Mouse (Mus musculus) bone marrow macrophage, adult 2 months (primary cell): ENCODE measurements at regions not wholly inside any gene's neighbourhood (a gene's known extent, or its start where the extent isn't known, plus 50 kb on each side); places are given as distances from the start of the nearest gene placed in this dataset.

ENCODE experiments used
- H3K27ac ChIP-seq: 2 replicates; pipeline ENCODE4 v1.5.1; 2012; ENCODE audit warnings: low read depth, low read length; ENCODE audit not compliant: insufficient read depth
- H3K4me1 ChIP-seq: 2 replicates; pipeline ENCODE4 v1.6.1; 2012; ENCODE audit warnings: low read length; ENCODE audit not compliant: control insufficient read depth, insufficient read depth
- H3K4me3 ChIP-seq: 2 replicates; pipeline ENCODE4 v1.5.1; 2012; ENCODE audit warnings: mild to moderate bottlenecking, low read length, moderate library complexity; ENCODE audit not compliant: insufficient read depth
- CTCF ChIP-seq: IDR thresholded peaks from 2 replicates; pipeline ENCODE4 v1.5.1; 2012; ENCODE audit warnings: low read depth, mild to moderate bottlenecking, low read length, moderate library complexity
- POLR2A ChIP-seq: IDR thresholded peaks from 2 replicates; pipeline ENCODE4 v1.6.1; 2012; ENCODE audit warnings: mild to moderate bottlenecking, low read depth, low read length, borderline replicate concordance

DNA sequence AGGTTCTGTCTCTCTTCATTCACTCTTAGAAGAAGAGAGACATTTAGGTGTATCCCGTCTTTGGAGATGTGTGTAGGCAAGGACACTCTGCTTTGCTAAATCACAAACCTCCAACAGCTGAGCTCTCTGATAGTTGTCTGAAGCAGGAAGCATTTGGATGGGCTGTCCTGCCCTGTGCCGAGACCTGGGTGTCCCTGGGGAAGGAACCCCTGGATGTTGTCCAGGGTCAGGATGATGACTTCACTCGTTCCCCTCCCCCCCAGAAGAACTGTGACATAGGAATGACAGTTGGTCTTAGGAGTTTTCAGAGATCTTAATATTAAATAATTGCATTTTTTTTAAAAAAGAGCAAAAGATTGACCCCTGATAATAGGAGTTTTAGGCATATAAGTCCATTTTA is 197.9 kb upstream of the Arid1b start:
- TF ChIP-seq CTCF: no peak
- H3K27ac ChIP-seq: no peak overlapping the region
- no peaks in the 10 kb centered on the region for H3K4me1 ChIP-seq
- H3K4me3 ChIP-seq: no peak overlapping the region

DNA sequence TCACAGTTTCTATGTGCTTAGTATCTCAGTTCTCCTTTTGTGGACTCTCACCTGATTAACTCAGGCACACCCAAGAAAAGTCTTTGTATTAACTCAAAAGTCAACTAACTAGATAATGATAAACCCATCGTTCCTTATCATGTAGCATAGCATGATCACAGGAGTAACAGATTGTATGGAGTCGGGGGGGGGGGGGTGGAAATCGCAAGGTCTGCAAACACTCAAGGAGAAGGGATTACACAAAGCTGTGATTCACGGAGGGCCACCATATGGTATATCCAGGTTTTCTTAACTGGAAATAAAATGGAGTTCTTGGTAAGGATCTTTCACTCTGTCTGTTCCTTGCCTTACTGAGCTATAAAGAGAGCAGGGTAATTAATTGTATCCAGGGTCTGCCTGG is 190.1 kb upstream of the Arid1b start:
- TF ChIP-seq CTCF (no peak), POLR2A (no peak)
- no peaks in the 10 kb centered on the region for H3K4me1 ChIP-seq
- H3K27ac ChIP-seq: no peak overlapping the region
- no peak overlapping the region for H3K4me3 ChIP-seq

DNA sequence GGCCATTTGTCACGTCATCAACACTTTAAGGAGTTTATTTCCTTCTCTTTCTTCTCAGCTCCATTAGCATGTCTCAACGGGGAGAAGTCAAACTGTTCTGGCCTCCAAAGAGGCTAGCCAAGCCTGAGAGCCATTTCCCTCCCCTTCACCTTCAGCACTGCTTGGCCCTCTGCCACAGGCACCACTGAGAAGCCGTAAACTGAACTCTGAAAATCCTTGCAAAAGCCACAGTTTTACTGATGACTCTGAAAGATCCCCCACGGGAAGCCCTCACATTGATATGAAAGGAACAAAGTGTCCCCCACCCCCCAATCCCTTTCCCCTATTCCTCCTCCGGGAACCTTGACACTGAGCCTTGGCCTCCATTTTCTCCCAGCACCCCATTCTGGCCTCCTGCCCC is 188.1 kb upstream of the Arid1b start:
- Histone ChIP-seq H3K4me3 (no peak overlapping the region), H3K27ac (no peak overlapping the region), H3K4me1 (no peaks in the 10 kb centered on the region)
- TF ChIP-seq CTCF (no peak), POLR2A (no peak)

DNA sequence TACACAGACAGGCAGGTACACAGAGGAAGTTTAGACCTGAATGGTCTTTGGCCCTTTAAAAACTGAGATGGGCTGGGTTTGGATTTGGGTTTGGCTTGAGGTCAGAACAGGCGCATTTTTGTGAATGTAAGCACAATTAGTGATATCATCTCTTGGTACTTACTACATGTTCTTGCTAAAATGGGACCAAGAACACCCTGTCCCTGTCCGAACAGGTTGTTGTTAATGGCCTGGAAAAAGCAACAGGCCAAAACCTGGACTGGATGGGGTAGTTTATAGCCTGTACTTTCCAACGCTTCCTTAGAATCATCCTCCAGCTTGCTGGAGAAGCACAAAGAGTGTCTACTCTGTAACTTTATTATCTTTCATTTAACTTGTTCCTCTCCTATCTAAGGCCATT is 185.2 kb upstream of the Arid1b start:
- H3K4me1 ChIP-seq: no peaks in the 10 kb centered on the region
- no peak overlapping the region for H3K4me3 ChIP-seq
- TF ChIP-seq CTCF (no peak), POLR2A (no peak)
- H3K27ac ChIP-seq: no peak overlapping the region

DNA sequence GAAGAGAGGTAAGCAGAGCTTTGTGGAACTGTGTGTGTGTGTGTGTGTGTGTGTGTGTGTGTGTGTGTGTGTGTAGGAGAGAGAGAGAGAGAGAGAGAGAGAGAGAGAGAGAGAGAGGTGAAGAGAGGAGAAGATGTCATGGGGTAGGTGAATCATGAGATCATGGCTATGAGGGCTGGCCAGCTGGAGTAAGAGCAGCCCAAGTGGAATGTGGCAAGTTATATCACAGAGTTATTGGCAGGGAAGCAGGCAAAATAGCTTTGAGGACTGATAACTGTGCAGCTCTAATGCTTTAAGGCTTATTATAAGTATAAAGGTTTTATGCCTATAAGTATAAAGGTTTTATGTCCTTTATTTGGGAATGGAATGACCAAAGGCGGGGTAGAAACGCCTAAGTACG is 180.9 kb upstream of the Arid1b start:
- Histone ChIP-seq H3K4me1 (no peaks in the 10 kb centered on the region), H3K4me3 (no peak overlapping the region), H3K27ac (no peak overlapping the region)
- no peak for TF ChIP-seq CTCF
- no peak for TF ChIP-seq POLR2A

DNA sequence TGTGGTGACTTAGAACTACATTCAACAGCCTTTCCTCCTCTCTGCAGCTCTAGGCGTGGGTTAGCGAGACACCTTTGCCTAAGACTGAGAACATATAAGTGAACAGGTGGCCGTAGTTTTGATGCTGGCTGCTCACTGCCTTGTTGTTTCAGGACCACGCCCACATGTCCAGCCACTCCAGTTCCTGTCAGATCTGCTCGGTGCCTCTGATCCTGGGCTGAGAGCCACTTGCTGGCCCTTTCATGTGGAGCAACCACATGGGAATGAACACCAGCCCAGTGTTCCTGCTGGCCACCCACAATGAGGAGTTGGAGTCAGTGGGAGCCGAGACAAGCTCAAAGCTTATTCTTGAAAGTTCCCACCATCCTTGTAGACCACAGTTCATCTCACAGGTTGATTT is 180.5 kb upstream of the Arid1b start:
- Histone ChIP-seq H3K4me3 (no peak overlapping the region), H3K27ac (no peak overlapping the region), H3K4me1 (no peaks in the 10 kb centered on the region)
- TF ChIP-seq CTCF (no peak), POLR2A (no peak)

DNA sequence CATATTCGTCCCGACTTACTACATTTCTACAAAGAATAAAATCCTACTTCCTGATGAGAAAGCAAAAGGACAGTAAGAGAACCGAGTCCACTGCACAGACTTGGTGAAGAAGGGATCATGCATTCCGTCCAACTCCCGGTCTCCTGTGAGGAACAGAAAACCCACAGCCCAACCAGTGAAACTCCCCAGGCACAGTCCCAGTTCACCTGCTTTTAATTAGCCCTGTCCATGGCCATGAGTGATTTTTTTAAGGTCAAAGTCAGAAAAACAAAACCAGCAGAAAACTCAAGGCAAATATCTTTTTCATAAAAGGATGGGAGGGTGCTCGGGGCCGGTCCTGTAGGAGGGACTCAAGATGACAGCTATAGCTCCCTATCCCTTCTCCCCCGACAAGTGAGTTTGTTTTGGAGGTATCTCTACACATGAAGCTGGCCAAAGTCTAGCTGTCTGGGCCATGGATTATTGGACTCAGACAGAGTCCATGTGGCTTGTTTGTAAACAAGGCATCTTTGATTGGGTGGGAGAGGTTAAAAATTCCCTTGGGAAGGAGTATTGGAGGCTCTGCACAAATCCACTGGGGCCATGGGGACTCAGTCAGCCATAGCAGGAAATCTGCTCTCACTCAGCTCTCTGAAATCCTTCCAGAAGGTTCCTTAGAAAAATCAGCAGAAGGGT is 168.8 kb upstream of the Arid1b start:
- Histone ChIP-seq H3K27ac (no peak overlapping the region), H3K4me3 (no peak overlapping the region), H3K4me1 (no peaks in the 10 kb centered on the region)
- TF ChIP-seq POLR2A: no peak
- TF ChIP-seq CTCF: no peak

DNA sequence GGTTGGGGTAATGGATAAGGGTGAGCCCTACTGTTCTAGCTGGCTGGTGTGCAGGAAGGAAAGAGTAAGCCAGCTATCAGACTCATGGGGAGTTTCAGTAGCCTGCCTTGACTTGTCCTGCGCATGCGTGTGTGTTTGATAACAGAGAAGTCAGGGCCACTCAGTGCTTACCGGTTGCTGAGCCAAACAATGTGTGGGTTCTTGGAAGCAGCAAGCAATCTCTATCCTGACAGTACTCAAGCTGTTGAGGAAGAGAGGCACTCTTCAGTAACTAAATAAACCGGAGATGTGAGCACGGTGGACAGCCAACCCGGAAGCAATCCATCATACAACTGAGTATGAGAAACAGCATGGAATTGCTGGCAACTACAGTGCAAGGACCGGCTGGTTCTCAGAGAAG is 160.1 kb upstream of the Arid1b start:
- no peak overlapping the region for H3K27ac ChIP-seq
- no peak overlapping the region for H3K4me3 ChIP-seq
- TF ChIP-seq CTCF (no peak), POLR2A (no peak)
- H3K4me1 ChIP-seq: no peaks in the 10 kb centered on the region

DNA sequence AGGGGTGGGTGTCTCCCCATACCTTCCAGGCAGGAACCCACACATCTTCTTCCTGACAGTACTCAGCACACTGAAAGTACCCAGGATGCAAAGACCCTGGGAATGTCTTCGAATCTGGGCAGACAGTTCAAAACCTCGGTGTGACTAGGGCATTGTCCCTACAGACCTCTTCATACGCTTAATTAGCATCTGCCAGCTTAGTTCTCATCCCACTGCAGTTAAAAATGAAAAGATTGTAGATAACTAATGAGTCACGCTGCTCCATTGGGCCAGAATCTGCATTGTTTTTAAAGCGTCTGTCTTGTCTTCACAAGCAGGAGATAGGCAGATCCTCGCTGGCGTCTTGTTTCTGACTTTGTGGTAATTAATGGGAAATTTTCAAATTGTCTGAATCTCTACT is 159.6 kb upstream of the Arid1b start:
- H3K4me3 ChIP-seq: no peak overlapping the region
- TF ChIP-seq CTCF (no peak), POLR2A (no peak)
- H3K4me1 ChIP-seq: no peaks in the 10 kb centered on the region
- H3K27ac ChIP-seq: no peak overlapping the region

DNA sequence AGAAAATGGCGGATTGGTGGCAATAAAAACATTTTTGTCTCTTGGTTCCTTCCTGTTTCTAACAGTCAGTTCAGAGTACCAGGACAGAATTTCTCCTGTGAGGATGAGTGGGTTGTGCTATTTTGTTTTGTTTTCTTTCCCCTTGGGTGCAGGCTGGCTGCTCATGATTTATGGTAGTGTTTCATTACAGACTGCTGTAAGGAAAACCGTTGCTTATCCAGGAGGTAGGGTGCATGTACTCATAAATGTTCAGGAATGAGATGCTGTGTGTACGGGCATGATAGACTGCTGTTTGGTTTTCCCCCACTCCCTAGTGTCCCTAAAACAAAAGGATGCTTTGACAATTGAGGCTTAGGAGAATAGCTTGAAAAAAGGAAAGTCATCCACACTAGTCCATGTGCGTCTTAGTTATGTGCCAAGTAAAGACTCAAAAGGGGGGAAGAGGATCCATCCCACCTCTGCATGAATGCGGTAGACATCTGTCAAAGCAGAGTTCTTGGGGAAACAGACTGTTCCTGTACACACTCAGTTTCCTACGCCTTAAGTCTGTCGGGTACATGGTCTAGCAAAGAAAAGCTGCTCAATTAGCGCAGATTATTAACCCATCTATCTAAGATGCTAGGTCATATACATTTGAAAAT is 158.9 kb upstream of the Arid1b start:
- Histone ChIP-seq H3K4me1 (no peaks in the 10 kb centered on the region), H3K4me3 (no peak overlapping the region), H3K27ac (no peak overlapping the region)
- TF ChIP-seq POLR2A (no peak), CTCF (no peak)
